Mouse (Mus musculus) left cerebral cortex, postnatal 36 days (tissue): ENCODE results near the gene Gnai2. TPM values are rescaled to one million over a fixed set of nuclear protein-coding genes. Genes with fewer than 3 reads are reported as not detected.

Experiments
- total RNA-seq, 2 experiments: library from RNA; stranded (reverse); gene quantifications; 2 replicates each; pipeline ENCODE4 v1.2.3; 2021

The Gnai2 gene
- total RNA-seq, 2 experiments from 2014 or later: 215 to 221 TPM

Other genes starting within 250 kb of the Gnai2 start
- gene Cacna2d2, start 235.8 kb downstream of the Gnai2 start, total RNA-seq: 10 to 100 TPM; 23.0 to 38.4 TPM
- 10 to 100 TPM; 34.7 to 39.6 TPM for gene Tmem115, start 101.4 kb downstream of the Gnai2 start, total RNA-seq
- 10 to 100 TPM; 16.9 to 17.0 TPM for gene Cyb561d2, start 93.2 kb downstream of the Gnai2 start, total RNA-seq
- gene Nprl2, start 93.1 kb downstream of the Gnai2 start, total RNA-seq: 10 to 100 TPM; 38.9 to 46.2 TPM
- 1 to 10 TPM; 3.4 to 4.3 TPM for gene Zmynd10, start 88.1 kb downstream of the Gnai2 start, total RNA-seq
- gene Rassf1, start 83.8 kb downstream of the Gnai2 start, total RNA-seq: 10 to 100 TPM; 16.7 to 19.0 TPM
- 100 to 1,000 TPM in 1 of 2 experiments, 10 to 100 TPM in 1; 91.3 to 106 TPM for gene Tusc2, start 72.1 kb downstream of the Gnai2 start, total RNA-seq
- 10 to 100 TPM; 11.1 to 12.7 TPM for gene Hyal2, start 67.4 kb downstream of the Gnai2 start, total RNA-seq
- 1 to 10 TPM; 4.4 to 6.8 TPM for gene Hyal1, start 58.4 kb downstream of the Gnai2 start, total RNA-seq
- gene Naa80, start 56.5 kb downstream of the Gnai2 start, total RNA-seq: 10 to 100 TPM; 10.3 to 11.5 TPM
- 1 to 10 TPM in 1 of 2 experiments, under 1 TPM in 1; 0.79 to 1.9 TPM for gene Hyal3, start 54.5 kb downstream of the Gnai2 start, total RNA-seq
- gene Ifrd2, start 47.7 kb downstream of the Gnai2 start, total RNA-seq: 10 to 100 TPM; 11.1 to 13.8 TPM
- 1 to 10 TPM; 2.6 to 3.1 TPM for gene Sema3b, start 26.1 kb downstream of the Gnai2 start, total RNA-seq
- gene Slc38a3, start 34.2 kb upstream of the Gnai2 start, total RNA-seq: 10 to 100 TPM; 66.3 to 66.8 TPM
- gene Gnat1, start 44.3 kb upstream of the Gnai2 start, total RNA-seq: 1 to 10 TPM in 1 of 2 experiments, under 1 TPM in 1; 0.41 to 1.2 TPM
- gene Sema3f, start 75.1 kb upstream of the Gnai2 start, total RNA-seq: 10 to 100 TPM; 16.6 to 17.2 TPM
- 100 to 1,000 TPM; 109 to 159 TPM for gene Rbm5, start 135.6 kb upstream of the Gnai2 start, total RNA-seq
- 10 to 100 TPM; 48.3 to 72.1 TPM for gene Rbm6, start 237.9 kb upstream of the Gnai2 start, total RNA-seq